Comparison of ENCODE assay signal across 8 mouse cellular contexts in genomic region chr2:165074937-165075336, GRCm38 (mm10). TPM values are rescaled to one million over a fixed set of nuclear protein-coding genes. Genes with fewer than 3 reads are reported as not detected.
DNase-seq lines count a peak whose midpoint lies in the region.

No protein-coding gene starts in this region.

- intact Hi-C loops in gastrocnemius, postnatal 14 days (cut with DNase I; ENCODE audit: low total_unique reads), result loop anchor here (5.0 to 10.0 kb wide), 4 partner anchors 187 to 287 kb away; no protein-coding TSS in a partner anchor
- intact Hi-C loops in left cerebral cortex, postnatal 36 days (cut with DNase I), result loop anchor here (1.0 to 10.0 kb wide), 4 partner anchors 201 to 410 kb away; no protein-coding TSS in a partner anchor

- DNase-seq in 3T3-L1 (ENCODE audit: low read depth, low spot score), result peak; percentile 89
- DNase-seq in adrenal gland, adult 18-20 months (ENCODE audit: low spot score in 2 of 2), result peak; percentile 82 to 83
- DNase-seq in embryo, embryonic 10 days (ENCODE audit: low spot score), result peak; percentile 91
- peak; percentile 69 for DNase-seq in gastrocnemius, postnatal 14 days
- peak; percentile 64 for DNase-seq in kidney, adult 11 months
- peak; percentile 86 for DNase-seq in left cerebral cortex, postnatal 36 days (ENCODE audit: low spot score in 2 of 2)
- peak; percentile 83 for DNase-seq in naive thymus-derived CD4-positive, alpha-beta T cell, adult 2 months (ENCODE audit: low read depth)
- DNase-seq in spleen, postnatal 36 days (ENCODE audit: low spot score in 2 of 2), result peak; percentile 62 to 63

RNA-seq across cellular contexts. Expression of gene 1700025C18Rik, which starts 15.6 kb away (rescaled TPM):
- total RNA-seq in adrenal gland, adult 18-20 months (2021), result not detected
- not detected for total RNA-seq in gastrocnemius, postnatal 14 days (2021)
- total RNA-seq in left cerebral cortex, postnatal 36 days (2021), result not detected

RNA-seq across cellular contexts. Expression of gene Cd40, which starts 19.5 kb away (rescaled TPM):
- total RNA-seq in adrenal gland, adult 18-20 months (2021), result 1 to 10 TPM; 1.9 to 2.2 TPM
- 1 to 10 TPM; 1.1 to 1.2 TPM for total RNA-seq in gastrocnemius, postnatal 14 days (2021)
- 1 to 10 TPM; 1.0 to 1.6 TPM for total RNA-seq in left cerebral cortex, postnatal 36 days (2021)

RNA-seq across cellular contexts. Expression of gene Ncoa5, which starts 40.3 kb away (rescaled TPM):
- 10 to 100 TPM; 35.7 to 41.6 TPM for total RNA-seq in adrenal gland, adult 18-20 months (2021)
- 10 to 100 TPM; 12.3 TPM for total RNA-seq in gastrocnemius, postnatal 14 days (2021)
- 10 to 100 TPM; 41.4 to 66.1 TPM for total RNA-seq in left cerebral cortex, postnatal 36 days (2021)

Comparison
In these comparisons a context has a peak if more than half of its experiments do, and no peak if none do; other contexts are left out.
1. Peak in every context shown above with its lines: DNase-seq.